Mouse (Mus musculus): ENCODE results near the gene Olfr374. TPM values are rescaled to one million over a fixed set of nuclear protein-coding genes. Genes with fewer than 3 reads are reported as not detected.

Gene Olfr374
- total and polyA plus RNA-seq, 3 experiments = 0.22 TPM; not detected in 2

GRCm38 (mm10) chr8:72134756-72135445 is 28.1 kb downstream of the Olfr374 start, which contains the start of gene Tpm4:
Gene Tpm4, plus strand, starts transcription at chr8:72134975.
- no peaks in the 10 kb centered on the region for H3K36me3 ChIP-seq (replicated peaks)
- ATAC-seq (ENCODE audit: extremely low read depth, insufficient number of reproducible peaks, low FRiP score, poor library complexity, severe bottlenecking) (no peak), DNase-seq (ENCODE audit: low spot score) (no peak)
- TF ChIP-seq GATA1 (IDR thresholded peaks at IDR 0.05; ENCODE audit: borderline replicate concordance, low read length) = no peak
- no peak for TF ChIP-seq GATA2 (IDR thresholded peaks at IDR 0.05; ENCODE audit: borderline replicate concordance, low read depth, low read length)
- TF ChIP-seq POLR2AphosphoS5 (IDR thresholded peaks at IDR 0.05; ENCODE audit: insufficient replicate concordance, low read depth, low read length) = no peak
- TF ChIP-seq TAL1 (conservative IDR thresholded peaks at IDR 0.05; ENCODE audit: low read depth, low read length) = no peak
- no peak for TF ChIP-seq CTCF (IDR thresholded peaks at IDR 0.05; ENCODE audit: low read depth, low read length)
- H3K9me3 ChIP-seq (replicated peaks) = no peaks in the 10 kb centered on the region; the same call in 1 of the 2 replicates
- no peaks in the 10 kb centered on the region for H3K4me1 ChIP-seq (ENCODE audit: insufficient read depth, low read depth, low read length)
- H3K27me3 ChIP-seq (ENCODE audit: insufficient read depth, low read length) = peaks cover 25% of the 10 kb centered on the region
- H3K4me3 ChIP-seq (ENCODE audit: low read depth, low read length) = no peak within 1 kb of the TSS

- no peaks in the 10 kb centered on the region; the same call in 1 of the 2 replicates for H3K9me3 ChIP-seq (replicated peaks)
- TF ChIP-seq CTCF (IDR thresholded peaks at IDR 0.05; ENCODE audit: low read depth, low read length) (no peak), TAL1 (conservative IDR thresholded peaks at IDR 0.05; ENCODE audit: low read depth, low read length) (no peak), GATA1 (IDR thresholded peaks at IDR 0.05; ENCODE audit: borderline replicate concordance, low read length) (no peak), GATA2 (IDR thresholded peaks at IDR 0.05; ENCODE audit: borderline replicate concordance, low read depth, low read length) (no peak), POLR2AphosphoS5 (IDR thresholded peaks at IDR 0.05; ENCODE audit: insufficient replicate concordance, low read depth, low read length) (no peak)
- H3K4me1 ChIP-seq (ENCODE audit: insufficient read depth, low read depth, low read length) = no peaks in the 10 kb centered on the region
- H3K27me3 ChIP-seq (ENCODE audit: insufficient read depth, low read length) = peaks cover 25% of the 10 kb centered on the region
- DNase-seq (ENCODE audit: low spot score) (no peak), ATAC-seq (ENCODE audit: extremely low read depth, insufficient number of reproducible peaks, low FRiP score, poor library complexity, severe bottlenecking) (no peak)
- H3K36me3 ChIP-seq (replicated peaks) = no peaks in the 10 kb centered on the region
- H3K4me3 ChIP-seq (ENCODE audit: low read depth, low read length) = no peak overlapping the region
Observed at GRCm38 (mm10) chr8:72135446-72136301, 28.8 kb downstream of the Olfr374 start.

GRCm38 (mm10) chr8:72136302-72136978 is 29.6 kb downstream of the Olfr374 start:
- Histone ChIP-seq H3K36me3 (replicated peaks) (no peaks in the 10 kb centered on the region), H3K4me3 (ENCODE audit: low read depth, low read length) (no peak overlapping the region), H3K9me3 (replicated peaks) (no peaks in the 10 kb centered on the region; the same call in 1 of the 2 replicates), H3K27me3 (ENCODE audit: insufficient read depth, low read length) (peaks cover 25% of the 10 kb centered on the region), H3K4me1 (ENCODE audit: insufficient read depth, low read depth, low read length) (no peaks in the 10 kb centered on the region)
- ATAC-seq (ENCODE audit: extremely low read depth, insufficient number of reproducible peaks, low FRiP score, poor library complexity, severe bottlenecking) (no peak), DNase-seq (ENCODE audit: low spot score) (no peak)
- TF ChIP-seq POLR2AphosphoS5 (IDR thresholded peaks at IDR 0.05; ENCODE audit: insufficient replicate concordance, low read depth, low read length) (no peak), GATA1 (IDR thresholded peaks at IDR 0.05; ENCODE audit: borderline replicate concordance, low read length) (no peak), CTCF (IDR thresholded peaks at IDR 0.05; ENCODE audit: low read depth, low read length) (no peak), TAL1 (conservative IDR thresholded peaks at IDR 0.05; ENCODE audit: low read depth, low read length) (no peak)

DNA sequence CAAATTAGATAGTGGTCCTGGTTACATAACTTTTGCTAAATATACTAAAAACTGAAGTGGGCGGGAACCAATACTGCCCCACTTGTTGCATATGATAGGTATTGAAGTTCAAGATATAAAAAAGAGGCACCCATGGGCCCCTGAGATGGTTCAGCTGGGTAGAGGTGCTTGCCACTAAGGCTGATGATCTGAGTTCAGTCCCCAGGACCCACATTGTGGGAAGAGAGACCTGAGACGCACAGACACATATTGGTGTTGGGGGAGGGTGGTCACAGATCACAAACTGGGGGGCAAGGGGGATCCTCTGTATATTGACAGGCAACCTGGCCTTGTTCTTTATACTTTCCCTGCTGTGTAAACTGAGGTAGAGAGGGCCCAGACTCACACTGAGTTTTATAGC is 30.6 kb downstream of the Olfr374 start:
- Histone ChIP-seq H3K27me3 (ENCODE audit: insufficient read depth, low read length) (peaks cover 27% of the 10 kb centered on the region), H3K9me3 (replicated peaks) (no peaks in the 10 kb centered on the region; the same call in 1 of the 2 replicates), H3K36me3 (replicated peaks) (no peaks in the 10 kb centered on the region), H3K4me1 (ENCODE audit: insufficient read depth, low read depth, low read length) (no peaks in the 10 kb centered on the region), H3K4me3 (ENCODE audit: low read depth, low read length) (no peak overlapping the region)
- ATAC-seq (ENCODE audit: extremely low read depth, insufficient number of reproducible peaks, low FRiP score, poor library complexity, severe bottlenecking) (no peak), DNase-seq (ENCODE audit: low spot score) (no peak)
- TF ChIP-seq CTCF (IDR thresholded peaks at IDR 0.05; ENCODE audit: low read depth, low read length) (no peak), TAL1 (conservative IDR thresholded peaks at IDR 0.05; ENCODE audit: low read depth, low read length) (no peak), POLR2AphosphoS5 (IDR thresholded peaks at IDR 0.05; ENCODE audit: insufficient replicate concordance, low read depth, low read length) (no peak), GATA2 (IDR thresholded peaks at IDR 0.05; ENCODE audit: borderline replicate concordance, low read depth, low read length) (no peak), GATA1 (IDR thresholded peaks at IDR 0.05; ENCODE audit: borderline replicate concordance, low read length) (no peak)

- no peak overlapping the region for H3K4me3 ChIP-seq (ENCODE audit: low read depth, low read length)
- H3K27me3 ChIP-seq (ENCODE audit: insufficient read depth, low read length) = peaks cover 23% of the 10 kb centered on the region
- H3K9me3 ChIP-seq (replicated peaks) = no peaks in the 10 kb centered on the region; the same call in 1 of the 2 replicates
- no peak for TF ChIP-seq CTCF (IDR thresholded peaks at IDR 0.05; ENCODE audit: low read depth, low read length)
- TF ChIP-seq GATA2 (IDR thresholded peaks at IDR 0.05; ENCODE audit: borderline replicate concordance, low read depth, low read length) = no peak
- H3K36me3 ChIP-seq (replicated peaks) = no peaks in the 10 kb centered on the region
- no peaks in the 10 kb centered on the region for H3K4me1 ChIP-seq (ENCODE audit: insufficient read depth, low read depth, low read length)
- no peak for ATAC-seq (ENCODE audit: extremely low read depth, insufficient number of reproducible peaks, low FRiP score, poor library complexity, severe bottlenecking)
- no peak for DNase-seq (ENCODE audit: low spot score)
Observed at GRCm38 (mm10) chr8:72138456-72138855, 31.6 kb downstream of the Olfr374 start.

Data from G1E (cell line).